Mouse (Mus musculus) CH12.LX (cell line): Measurements from ENCODE around the gene Ankrd12. TPM values are rescaled to one million over a fixed set of nuclear protein-coding genes. Genes with fewer than 3 reads are reported as not detected.

Source experiments
- DNase-seq: peaks from one replicate; pipeline ENCODE4 v3.0.0-alpha.2; 2013; ENCODE audit errors: extremely low read depth
- H3K27ac ChIP-seq: 2 replicates; pipeline ENCODE4 v1.5.1; 2012; ENCODE audit warnings: low read depth, mild to moderate bottlenecking, control low read depth, moderate library complexity; ENCODE audit not compliant: insufficient read depth
- H3K27me3 ChIP-seq: replicated peaks from 2 replicates; pipeline ENCODE3; 2012; ENCODE audit warnings: inconsistent platforms
- H3K36me3 ChIP-seq, 2 experiments: replicated peaks in 1 of 2; 2 replicates each; pipeline versions ENCODE3 to v1.6.1; 2012; ENCODE audit warnings: inconsistent platforms in 1 of 2, low read length in 1 of 2, mild to moderate bottlenecking in 1 of 2, mixed read lengths in 1 of 2, moderate library complexity in 1 of 2; ENCODE audit not compliant: control insufficient read depth in 1 of 2, insufficient read depth in 1 of 2
- H3K4me1 ChIP-seq, 2 experiments: 2 replicates each; pipeline ENCODE4 v1.6.1; 2012; ENCODE audit warnings: inconsistent platforms in 1 of 2, moderate library complexity in 1 of 2; ENCODE audit not compliant: insufficient read depth in 2 of 2, control insufficient read depth in 1 of 2
- H3K4me2 ChIP-seq: 2 replicates; pipeline ENCODE4 v1.6.1; 2012; ENCODE audit warnings: low read depth, mild to moderate bottlenecking, control low read depth; ENCODE audit not compliant: poor library complexity, insufficient read depth, severe bottlenecking
- H3K4me3 ChIP-seq, 3 experiments: fragments of 150-350 bp in 1 of 3; sonication (generic) in 1 of 3; replicated peaks in 1 of 3; 2 replicates each; pipeline versions ENCODE3 to v1.5.1; 2011 to 2012; ENCODE audit warnings: low read depth in 2 of 3, low read length in 2 of 3, mild to moderate bottlenecking in 2 of 3, moderate library complexity in 2 of 3, control low read depth in 1 of 3, improper control_type of control experiment in 1 of 3, inconsistent platforms in 1 of 3, mixed read lengths in 1 of 3; ENCODE audit not compliant: poor library complexity in 1 of 3
- H3K79me2 ChIP-seq: replicated peaks from 2 replicates; pipeline ENCODE4 v1.6.1; 2012; ENCODE audit warnings: mild to moderate bottlenecking, moderate library complexity; ENCODE audit not compliant: control insufficient read depth, poor library complexity, insufficient read depth, severe bottlenecking; ENCODE audit errors: extremely low read depth
- H3K9ac ChIP-seq: 2 replicates; pipeline ENCODE4 v1.6.1; 2012; ENCODE audit warnings: low read depth, mild to moderate bottlenecking, control low read depth, moderate library complexity; ENCODE audit not compliant: insufficient read depth
- H3K9me3 ChIP-seq: replicated peaks from 2 replicates; pipeline ENCODE3; 2012; ENCODE audit warnings: low read length, inconsistent platforms, mixed read lengths
- BHLHE40 ChIP-seq: IDR thresholded peaks from 2 replicates; pipeline ENCODE4 v1.6.1; 2011; ENCODE audit warnings: mild to moderate bottlenecking, low read depth, low read length, improper control_type of control experiment
- CHD1 ChIP-seq: IDR thresholded peaks from 2 replicates; pipeline ENCODE4 v1.6.1; 2012; ENCODE audit warnings: low read depth, low read length, improper control_type of control experiment, inconsistent platforms
- ELF1 ChIP-seq: IDR thresholded peaks from 2 replicates; pipeline ENCODE4 v1.6.1; 2014; ENCODE audit warnings: low read depth, mild to moderate bottlenecking, inconsistent platforms, low read length, improper control_type of control experiment
- EP300 ChIP-seq: IDR thresholded peaks from 2 replicates; pipeline ENCODE4 v1.6.1; 2011; ENCODE audit warnings: low read length, improper control_type of control experiment
- ETS1 ChIP-seq: conservative IDR thresholded peaks from 2 replicates; pipeline ENCODE4 v1.6.1; 2012; ENCODE audit warnings: low read depth, mild to moderate bottlenecking, inconsistent platforms, low read length, improper control_type of control experiment, moderate library complexity
- GABPA ChIP-seq: IDR thresholded peaks from 2 replicates; pipeline ENCODE4 v1.6.1; 2012; ENCODE audit warnings: low read depth, low read length, improper control_type of control experiment, inconsistent platforms; ENCODE audit not compliant: insufficient replicate concordance
- HCFC1 ChIP-seq: IDR thresholded peaks from 2 replicates; pipeline ENCODE4 v1.6.1; 2012; ENCODE audit warnings: low read depth, mild to moderate bottlenecking, inconsistent platforms, low read length, improper control_type of control experiment
- KAT2A ChIP-seq: IDR thresholded peaks from 2 replicates; pipeline ENCODE4 v1.6.1; 2012; ENCODE audit warnings: low read length, improper control_type of control experiment, inconsistent platforms; ENCODE audit not compliant: insufficient replicate concordance
- MAX ChIP-seq: IDR thresholded peaks from 2 replicates; pipeline ENCODE4 v1.6.1; 2011; ENCODE audit warnings: low read length, improper control_type of control experiment
- MXI1 ChIP-seq: IDR thresholded peaks from 2 replicates; pipeline ENCODE4 v1.6.1; 2011; ENCODE audit warnings: mild to moderate bottlenecking, low read depth, low read length, improper control_type of control experiment
- PAX5 ChIP-seq: IDR thresholded peaks from 2 replicates; pipeline ENCODE4 v1.6.1; 2012; ENCODE audit warnings: low read length, inconsistent platforms, mixed read lengths
- POLR2A ChIP-seq: IDR thresholded peaks from 2 replicates; pipeline ENCODE4 v1.6.1; 2011; ENCODE audit warnings: low read depth, mild to moderate bottlenecking, improper control_type of control experiment, low read length
- POLR2AphosphoS2 ChIP-seq: IDR thresholded peaks from 2 replicates; pipeline ENCODE4 v1.6.1; 2011; ENCODE audit warnings: low read depth, low read length, improper control_type of control experiment
- RAD21 ChIP-seq: IDR thresholded peaks from 2 replicates; pipeline ENCODE4 v1.6.1; 2011; ENCODE audit warnings: low read depth, mild to moderate bottlenecking, low read length, improper control_type of control experiment, moderate library complexity
- RCOR1 ChIP-seq: conservative IDR thresholded peaks from 2 replicates; pipeline ENCODE4 v1.6.1; 2012; ENCODE audit warnings: low read depth, mild to moderate bottlenecking, inconsistent platforms, low read length, improper control_type of control experiment
- TCF12 ChIP-seq: IDR thresholded peaks from 2 replicates; pipeline ENCODE4 v1.6.1; 2014; ENCODE audit warnings: low read depth, mild to moderate bottlenecking, inconsistent platforms, low read length, improper control_type of control experiment
- USF2 ChIP-seq: conservative IDR thresholded peaks from 2 replicates; pipeline ENCODE4 v1.6.1; 2011; ENCODE audit warnings: low read depth, low read length, improper control_type of control experiment
- ZKSCAN1 ChIP-seq: IDR thresholded peaks from 2 replicates; pipeline ENCODE4 v1.6.1; 2012; ENCODE audit warnings: low read depth, inconsistent platforms, low read length, improper control_type of control experiment, borderline replicate concordance
- ZNF384 ChIP-seq: IDR thresholded peaks from 2 replicates; pipeline ENCODE4 v1.6.1; 2012; ENCODE audit warnings: low read depth, low read length, improper control_type of control experiment, inconsistent platforms
- dilution Hi-C: fragments of 300-500 bp; cut with MboI; formaldehyde crosslinking; loops from 2 replicates; pipeline ENCODE4 v1.14.3; 2020; ENCODE audit warnings: low sequenced_read_pairs; ENCODE audit not compliant: extremely low pct_unique_long_range_greater_than_20kb, extremely low pct_ligation_motif_present
- in situ Hi-C: fragments of 300-500 bp; cut with MboI; formaldehyde crosslinking; loops from 3 replicates; pipeline ENCODE4 v1.14.3; 2019; ENCODE audit warnings: low sequenced_read_pairs, low pct_ligation_motif_present, low pct_unique_long_range_greater_than_20kb, mixed read lengths
- polyA plus RNA-seq: library from polyadenylated mRNA; unstranded; fragments of >175 nt; gene quantifications from 2 replicates; pipeline ENCODE4 v1.2.1, GENCODE M21; 2012; ENCODE audit warnings: low read depth; ENCODE audit not compliant: insufficient read length
- total RNA-seq, 2 experiments: library from RNA; depleted of rRNA; stranded (reverse); fragments of 300-350 nt in 1 of 2; fragments of >200 nt in 1 of 2; gene quantifications; 2 replicates each; pipeline ENCODE4 v1.2.3; 2012 to 2014

Ankrd12 gene
- total and polyA plus RNA-seq, 3 experiments = 1.6 to 5.6 (median 1.7) TPM

- no peak for TF ChIP-seq KAT2A
- TF ChIP-seq TCF12 = no peak
- no peak for TF ChIP-seq CHD1
- H3K4me1 ChIP-seq = peaks cover 0 to 4% of the 10 kb centered on the region in 2 experiments; a peak in 1 of 4 replicates
Observed at GRCm38 (mm10) chr17:65958366-65958765, 118.5 kb downstream of the Ankrd12 start.

GRCm38 (mm10) chr17:65957782-65958325, 119.0 kb downstream of the Ankrd12 start:
- in situ Hi-C loops = loop anchor here (10.0 kb wide), 1 partner anchor 147 kb away; the partner anchor contains the start of gene Ndufv2
- dilution Hi-C loops = no loop called here
- TF ChIP-seq KAT2A (no peak), POLR2A (no peak), ETS1 (no peak), MAX (no peak), ZKSCAN1 (no peak), PAX5 (no peak), EP300 (no peak), USF2 (no peak), RAD21 (no peak), RCOR1 (no peak), CHD1 (no peak), BHLHE40 (no peak), POLR2AphosphoS2 (no peak), GABPA (no peak), ZNF384 (no peak), MXI1 (no peak), HCFC1 (no peak), ELF1 (no peak)

More at GRCm38 (mm10) chr17:65958366-65958765, 118.5 kb downstream of the Ankrd12 start:
- in situ Hi-C loops (loop anchor here (10.0 kb wide), 1 partner anchor 146 kb away; the partner anchor contains the start of gene Ndufv2), dilution Hi-C loops (no loop called here)
- Histone ChIP-seq H3K36me3 (no peaks in the 10 kb centered on the region), H3K27ac (no peak overlapping the region), H3K4me3 (no peak overlapping the region), H3K9ac (no peak overlapping the region), H3K79me2 (no peaks in the 10 kb centered on the region), H3K27me3 (no peaks in the 10 kb centered on the region), H3K4me2 (no peak overlapping the region), H3K9me3 (peaks cover 4% of the 10 kb centered on the region)
- DNase-seq = no peak

More at GRCm38 (mm10) chr17:65957782-65958325, 119.0 kb downstream of the Ankrd12 start:
- Histone ChIP-seq H3K4me1 (peaks cover 0 to 4% of the 10 kb centered on the region in 2 experiments; a peak in 1 of 4 replicates), H3K9ac (no peak overlapping the region), H3K27me3 (no peaks in the 10 kb centered on the region), H3K79me2 (no peaks in the 10 kb centered on the region), H3K4me3 (no peak overlapping the region), H3K36me3 (no peaks in the 10 kb centered on the region), H3K4me2 (no peak overlapping the region), H3K27ac (no peak overlapping the region), H3K9me3 (peaks cover 4% of the 10 kb centered on the region)
- DNase-seq = no peak
